10 mouse cellular contexts compared by ENCODE assay signal in the genomic region with DNA sequence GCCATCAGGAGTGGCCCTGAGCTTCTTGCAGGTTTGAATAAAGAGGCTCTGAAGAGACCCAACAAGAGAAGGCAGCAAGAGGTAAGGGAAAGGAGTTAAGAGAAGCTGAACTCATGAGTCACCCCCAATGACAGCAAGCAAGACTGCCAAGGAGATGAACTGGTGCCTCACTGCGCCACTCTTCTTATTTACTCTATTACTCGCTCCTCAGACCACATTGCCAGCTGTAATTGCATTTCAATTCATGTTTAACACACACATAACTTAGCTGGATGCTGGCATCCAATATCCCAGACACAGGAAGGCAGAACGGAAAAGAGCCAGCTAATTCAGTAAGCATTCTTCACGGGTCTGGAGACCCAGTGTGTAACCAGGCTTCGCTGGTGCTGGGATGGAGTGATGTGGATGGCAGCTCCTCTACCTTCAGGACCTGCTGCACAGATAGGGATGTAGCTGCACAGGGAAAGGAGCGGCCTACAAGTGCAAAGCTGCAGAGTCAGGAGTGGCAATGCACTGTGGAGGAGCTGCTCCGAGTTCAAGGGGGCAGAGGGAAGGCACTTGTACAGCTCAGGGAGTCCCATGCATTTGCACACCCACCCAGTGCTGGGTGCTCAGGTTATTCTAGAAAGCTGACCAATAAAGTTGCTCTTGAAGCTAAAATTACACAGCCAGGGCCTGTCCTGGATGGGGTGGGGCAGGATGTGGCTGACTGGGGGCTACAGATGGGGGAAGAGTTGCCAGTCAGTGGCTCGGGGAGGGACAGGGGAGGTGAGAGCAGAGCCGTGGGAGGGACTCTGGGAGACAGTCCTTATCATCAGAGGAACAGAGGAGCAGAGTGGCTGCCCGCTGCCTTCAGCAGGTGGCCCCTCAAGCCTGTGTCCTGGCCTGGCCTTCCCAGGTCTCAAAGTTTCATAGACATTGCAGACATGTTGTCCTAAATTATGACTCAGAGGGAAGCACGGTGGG. TPM values are rescaled to one million over a fixed set of nuclear protein-coding genes. Genes with fewer than 3 reads are reported as not detected.
DNase-seq lines count a peak whose midpoint lies in the region; ATAC-seq and TF ChIP-seq lines count a peak whose summit lies in the region.
"Had no signal": no experiment of that assay in that cellular context is flagged by ENCODE, and none has a peak within 500 bp of the region (broad histone marks: within the 10 kb centered on the region; RNA-seq: fewer than 3 reads in every experiment).

No protein-coding gene starts in this region.

- H3K4me3 ChIP-seq in hindbrain, embryonic 15.5 days, result no peak overlapping the region
- no peak overlapping the region for H3K4me3 ChIP-seq in hindbrain, embryonic 12.5 days
- H3K4me3 ChIP-seq in embryonic facial prominence, embryonic 13.5 days, result no peak overlapping the region
- peak overlapping the region; percentile 85 for H3K4me3 ChIP-seq in megakaryocyte, embryonic 14.5 days (replicated peaks)
- no peak overlapping the region for H3K4me3 ChIP-seq in layer of hippocampus, adult 2 months

- H3K9me3 ChIP-seq in hindbrain, embryonic 15.5 days, result no peaks in the 10 kb centered on the region
- H3K9me3 ChIP-seq in hindbrain, embryonic 12.5 days (replicated peaks), result no peaks in the 10 kb centered on the region
- H3K9me3 ChIP-seq in embryonic facial prominence, embryonic 13.5 days, result no peaks in the 10 kb centered on the region
- H3K9me3 ChIP-seq in megakaryocyte, embryonic 14.5 days, result no peaks in the 10 kb centered on the region

- 77% methylated on average over 11 of the region's 11 CpGs for WGBS in hindbrain, embryonic 15.5 days
- 82% methylated on average over 11 of the region's 11 CpGs for WGBS in hindbrain, embryonic 12.5 days
- 72% methylated on average over 11 of the region's 11 CpGs for WGBS in embryonic facial prominence, embryonic 13.5 days

- no peaks in the 10 kb centered on the region for H3K27me3 ChIP-seq in hindbrain, embryonic 15.5 days
- H3K27me3 ChIP-seq in hindbrain, embryonic 12.5 days, result no peaks in the 10 kb centered on the region
- H3K27me3 ChIP-seq in embryonic facial prominence, embryonic 13.5 days, result no peaks in the 10 kb centered on the region
- H3K27me3 ChIP-seq in megakaryocyte, embryonic 14.5 days (replicated peaks), result no peaks in the 10 kb centered on the region

- DNase-seq in CD4-positive helper T cell, adult 2 months (ENCODE audit: low read depth, low spot score), result peak; percentile 18
- no peak for DNase-seq in urinary bladder, adult 18-20 months (ENCODE audit: low spot score in 2 of 2)
- DNase-seq in kidney, adult 8-10 months, result no peak
- no peak for DNase-seq in layer of hippocampus, adult 2 months (ENCODE audit: low spot score in 2 of 2)
- DNase-seq: lung, postnatal 14 days; right cerebral cortex, adult 18-20 months had no signal

- H3K27ac ChIP-seq in hindbrain, embryonic 15.5 days (replicated peaks), result peak overlapping the region; percentile 55; the same call in 1 of the 2 replicates
- H3K27ac ChIP-seq in hindbrain, embryonic 12.5 days, result no peak overlapping the region
- H3K27ac ChIP-seq in embryonic facial prominence, embryonic 13.5 days, result no peak overlapping the region
- H3K27ac ChIP-seq in layer of hippocampus, adult 2 months, result no peak overlapping the region

- H3K9ac ChIP-seq in hindbrain, embryonic 15.5 days, result no peak overlapping the region
- no peak overlapping the region for H3K9ac ChIP-seq in hindbrain, embryonic 12.5 days
- H3K9ac ChIP-seq in embryonic facial prominence, embryonic 13.5 days, result peak overlapping the region; percentile 6; the same call in 1 of the 2 replicates

- H3K4me2 ChIP-seq in hindbrain, embryonic 15.5 days, result no peak overlapping the region
- no peak overlapping the region for H3K4me2 ChIP-seq in hindbrain, embryonic 12.5 days (replicated peaks)
- H3K4me2 ChIP-seq in embryonic facial prominence, embryonic 13.5 days, result no peak overlapping the region

- no peaks in the 10 kb centered on the region for H3K36me3 ChIP-seq in hindbrain, embryonic 15.5 days
- H3K36me3 ChIP-seq in hindbrain, embryonic 12.5 days, result peaks cover 12% of the 10 kb centered on the region
- peaks cover 20% of the 10 kb centered on the region for H3K36me3 ChIP-seq in embryonic facial prominence, embryonic 13.5 days
- H3K36me3 ChIP-seq in megakaryocyte, embryonic 14.5 days (replicated peaks; ENCODE audit: low read length), result peaks cover 87% of the 10 kb centered on the region

- no peak for TF ChIP-seq CTCF in layer of hippocampus, adult 2 months (conservative IDR thresholded peaks at IDR 0.05)

- no peak for ATAC-seq in hindbrain, embryonic 15.5 days (ENCODE audit: low FRiP score, low read depth)
- no peak; the same call in 1 of the 2 replicates for ATAC-seq in hindbrain, embryonic 12.5 days (ENCODE audit: low FRiP score)
- no peak for ATAC-seq in embryonic facial prominence, embryonic 13.5 days (ENCODE audit: insufficient number of reproducible peaks, insufficient read depth, low FRiP score, low TSS enrichment, low read depth)

- peaks cover 23% of the 10 kb centered on the region for H3K4me1 ChIP-seq in hindbrain, embryonic 15.5 days (replicated peaks)
- peaks cover 15% of the 10 kb centered on the region for H3K4me1 ChIP-seq in hindbrain, embryonic 12.5 days
- H3K4me1 ChIP-seq in embryonic facial prominence, embryonic 13.5 days, result peaks cover 30% of the 10 kb centered on the region
- H3K4me1 ChIP-seq in megakaryocyte, embryonic 14.5 days, result peaks cover 100% of the 10 kb centered on the region

RNA-seq across cellular contexts. Expression of gene Mvb12b, which starts 34.5 kb away (rescaled TPM):
- 66.2 and 68.6 TPM in 2 replicates for polyA plus RNA-seq in hindbrain, embryonic 15.5 days (2015; fragmentation: Nextera tagmentation; extraction: Ambion mirVana)
- polyA plus RNA-seq in hindbrain, embryonic 12.5 days (2016; fragmentation: Nextera tagmentation; extraction: Ambion mirVana), result 58.9 and 61.5 TPM in 2 replicates
- polyA plus RNA-seq in embryonic facial prominence, embryonic 13.5 days (2015; fragmentation: Nextera tagmentation; extraction: Ambion mirVana), result 23.7 and 25.8 TPM in 2 replicates
- 181 and 204 TPM in 2 replicates for polyA plus RNA-seq in megakaryocyte, embryonic 14.5 days (2012; ENCODE audit: insufficient read depth, low replicate concordance)
- 10 to 100 TPM; 82.0 to 83.6 TPM for total RNA-seq in layer of hippocampus, adult 2 months (2021)
